Mouse (Mus musculus): ENCODE measurements around the gene 1810062G17Rik. TPM values are rescaled to one million over a fixed set of nuclear protein-coding genes. Genes with fewer than 3 reads are reported as not detected.

1810062G17Rik gene
- polyA plus RNA-seq, 1 experiment from 2014 or later, result 0.57 TPM

DNA sequence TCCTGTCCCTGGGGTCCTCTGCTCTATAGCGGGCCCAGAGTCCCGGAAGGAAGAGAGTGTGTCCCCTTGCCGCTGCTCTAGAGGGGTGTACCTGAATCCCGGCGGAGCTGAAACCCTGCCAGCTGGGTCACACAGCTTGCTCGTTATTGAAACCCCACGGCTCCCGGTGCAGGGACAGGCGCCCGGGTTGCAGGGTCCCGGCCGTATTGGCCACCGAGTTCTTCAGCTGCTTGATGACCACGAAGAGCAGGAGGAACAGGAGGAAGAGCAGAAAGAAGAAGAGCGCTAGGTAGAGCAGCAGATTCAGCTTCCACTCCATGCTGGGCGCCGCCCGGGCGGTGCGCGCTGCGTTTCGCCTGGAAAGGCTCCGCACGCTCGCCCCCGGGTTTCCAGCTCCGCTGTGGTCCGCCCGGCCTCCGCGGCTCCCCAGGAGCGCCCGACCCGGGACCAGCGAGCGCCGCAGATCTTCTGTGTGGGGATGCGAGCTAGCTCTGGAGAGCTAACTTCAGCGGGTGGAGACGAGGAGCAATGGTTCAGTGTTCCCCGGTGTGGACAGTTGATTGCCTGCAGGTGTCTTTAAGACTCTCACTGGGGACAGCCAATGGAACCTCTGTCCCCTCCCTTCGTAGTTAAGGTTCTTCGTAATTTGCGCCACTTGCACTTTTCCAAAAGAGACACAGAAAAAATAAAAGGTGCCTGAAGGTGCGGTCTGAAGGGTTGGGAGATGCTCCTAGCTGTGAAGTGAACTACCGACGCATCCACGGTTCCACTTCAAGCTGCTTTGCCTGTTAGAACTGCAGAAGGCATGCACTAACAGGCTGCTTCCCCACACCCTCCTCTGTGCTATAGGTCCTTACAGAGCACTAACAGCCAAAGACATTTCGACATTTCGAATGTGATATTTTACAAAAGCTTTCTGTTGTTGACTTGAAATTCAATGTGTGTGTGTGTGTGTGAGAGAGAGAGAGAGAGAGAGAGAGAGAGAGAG, 45.6 kb downstream of the 1810062G17Rik start, which contains the start of gene Gm11549:
Gene Gm11549 (minus strand): TSS at position 741 of the 988 bp plus-strand sequence.
- peaks cover 13% of the 10 kb centered on the region for H3K4me1 ChIP-seq
- no peaks in the 10 kb centered on the region for H3K36me3 ChIP-seq (replicated peaks)
- H3K4me3 ChIP-seq (replicated peaks), result peak within 1 kb of the TSS; percentile 52
- under 1% methylated on average over 51 of the region's 51 CpGs for WGBS
- H3K9ac ChIP-seq, result peak within 1 kb of the TSS; percentile 59
- H3K27me3 ChIP-seq, result peaks cover 39% of the 10 kb centered on the region
- H3K9me3 ChIP-seq, result no peaks in the 10 kb centered on the region
- H3K4me2 ChIP-seq, result peak within 1 kb of the TSS; percentile 84
- H3K27ac ChIP-seq, result no peak within 1 kb of the TSS
- ATAC-seq (ENCODE audit: low FRiP score), result peak; percentile 76

DNA sequence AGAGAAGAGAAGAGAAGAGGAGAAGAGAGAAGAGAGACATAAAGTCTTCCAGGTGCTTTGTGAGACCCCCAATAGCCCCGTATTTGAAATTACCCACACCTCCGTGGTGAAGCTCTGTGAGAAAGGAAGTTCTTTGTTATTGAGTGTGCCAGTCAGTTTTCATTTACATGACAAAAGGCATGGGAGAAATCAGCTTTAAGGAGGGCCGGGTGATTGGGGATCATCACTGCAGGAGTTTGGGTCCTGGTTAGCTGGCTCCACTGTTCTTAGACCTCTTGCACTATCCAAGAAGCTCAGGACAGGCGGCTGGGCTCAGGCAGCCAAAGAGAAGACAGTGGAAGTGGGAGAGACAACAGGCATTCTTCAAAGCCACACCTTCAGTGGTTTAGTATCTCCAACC, 46.4 kb downstream of the 1810062G17Rik start:
- ATAC-seq (ENCODE audit: low FRiP score), result no peak
- no peak overlapping the region for H3K9ac ChIP-seq
- no peak overlapping the region for H3K27ac ChIP-seq
- no peaks in the 10 kb centered on the region for H3K36me3 ChIP-seq (replicated peaks)
- H3K9me3 ChIP-seq, result no peaks in the 10 kb centered on the region
- WGBS, result 4% methylated on average over 4 of the region's 4 CpGs
- peaks cover 39% of the 10 kb centered on the region for H3K27me3 ChIP-seq
- H3K4me2 ChIP-seq, result peak overlapping the region; percentile 84
- peaks cover 13% of the 10 kb centered on the region for H3K4me1 ChIP-seq
- no peak overlapping the region; the same call in 1 of the 2 replicates for H3K4me3 ChIP-seq (replicated peaks)

DNA sequence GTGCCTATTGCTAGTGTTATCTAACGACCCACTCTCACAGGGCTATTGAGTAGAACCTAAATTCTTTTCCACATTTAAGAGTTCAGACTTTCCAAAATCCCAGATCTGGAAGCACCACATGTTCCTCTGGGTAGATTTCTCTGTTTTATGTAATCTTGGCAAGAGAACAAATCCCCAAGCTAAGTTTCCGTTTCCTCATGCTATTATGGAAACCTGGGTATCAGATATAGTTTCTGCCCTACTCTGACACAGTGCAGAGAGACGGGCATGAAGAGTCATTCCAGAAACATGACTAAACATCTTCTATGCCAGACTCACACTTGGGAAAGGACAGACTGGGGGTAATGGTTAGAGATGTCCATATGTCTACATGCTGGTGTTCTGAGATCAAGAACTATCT, 48.7 kb downstream of the 1810062G17Rik start:
- H3K4me1 ChIP-seq, result peaks cover 13% of the 10 kb centered on the region
- 87% methylated on average over 3 of the region's 3 CpGs for WGBS
- H3K4me3 ChIP-seq (replicated peaks), result no peak overlapping the region
- H3K27ac ChIP-seq, result no peak overlapping the region
- H3K9ac ChIP-seq, result no peak overlapping the region
- no peaks in the 10 kb centered on the region for H3K36me3 ChIP-seq (replicated peaks)
- peaks cover 36% of the 10 kb centered on the region for H3K27me3 ChIP-seq
- H3K4me2 ChIP-seq, result no peak overlapping the region
- ATAC-seq (ENCODE audit: low FRiP score), result no peak
- no peaks in the 10 kb centered on the region for H3K9me3 ChIP-seq

DNA sequence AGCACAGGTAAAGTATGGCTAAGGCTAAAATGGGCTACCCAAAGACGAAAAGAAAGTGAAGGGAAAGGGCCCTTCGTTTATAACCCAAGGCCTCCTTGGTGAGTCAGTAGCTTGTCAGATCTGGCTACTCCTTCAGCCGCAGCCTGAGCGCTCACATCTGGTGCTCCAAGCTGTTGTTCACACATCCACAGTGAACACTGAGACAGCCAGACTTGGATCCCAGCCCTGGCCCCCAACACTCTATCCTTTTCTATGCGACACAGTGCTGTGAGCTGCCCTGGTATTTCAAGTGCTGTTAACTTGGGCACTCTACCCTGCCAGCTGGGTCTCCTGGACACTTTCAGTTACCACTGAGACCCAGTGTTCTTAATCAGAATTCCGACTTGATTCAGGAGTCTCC, 54.6 kb downstream of the 1810062G17Rik start:
- Histone ChIP-seq H3K4me3 (replicated peaks) (no peak overlapping the region), H3K4me2 (no peak overlapping the region), H3K9ac (no peak overlapping the region), H3K27ac (no peak overlapping the region), H3K36me3 (replicated peaks) (no peaks in the 10 kb centered on the region), H3K4me1 (peaks cover 10% of the 10 kb centered on the region; the same call in 1 of the 2 replicates), H3K27me3 (peaks cover 25% of the 10 kb centered on the region; the same call in 1 of the 2 replicates), H3K9me3 (no peaks in the 10 kb centered on the region)
- no peak for ATAC-seq (ENCODE audit: low FRiP score)
- WGBS, result 88% methylated on average over 6 of the region's 6 CpGs

DNA sequence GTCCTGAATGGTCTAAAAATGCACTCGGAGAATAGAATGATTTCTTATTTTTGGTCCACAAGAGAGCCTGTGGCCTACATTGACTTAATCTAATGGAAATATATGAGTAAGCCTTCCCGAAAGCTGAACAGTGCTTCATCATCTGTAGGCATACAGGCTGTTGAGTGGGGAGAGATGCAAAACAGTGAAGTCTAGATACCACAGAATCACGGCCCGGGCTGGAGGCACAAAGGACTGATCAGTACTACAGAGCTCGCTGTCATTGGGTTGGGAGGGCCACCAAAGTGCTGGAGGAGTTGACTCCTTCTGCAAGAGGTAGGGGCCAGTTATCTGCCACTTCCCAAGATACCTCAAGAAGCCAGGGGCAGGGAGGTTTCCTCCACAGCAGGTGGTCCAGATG, 55.0 kb downstream of the 1810062G17Rik start:
- no peaks in the 10 kb centered on the region for H3K9me3 ChIP-seq
- peaks cover 10% of the 10 kb centered on the region; the same call in 1 of the 2 replicates for H3K4me1 ChIP-seq
- no peak overlapping the region for H3K27ac ChIP-seq
- no peaks in the 10 kb centered on the region for H3K36me3 ChIP-seq (replicated peaks)
- no peak overlapping the region for H3K4me2 ChIP-seq
- H3K27me3 ChIP-seq, result peaks cover 25% of the 10 kb centered on the region; the same call in 1 of the 2 replicates
- H3K9ac ChIP-seq, result no peak overlapping the region
- ATAC-seq (ENCODE audit: low FRiP score), result no peak
- 80% methylated on average over 5 of the region's 5 CpGs for WGBS
- H3K4me3 ChIP-seq (replicated peaks), result no peak overlapping the region

DNA sequence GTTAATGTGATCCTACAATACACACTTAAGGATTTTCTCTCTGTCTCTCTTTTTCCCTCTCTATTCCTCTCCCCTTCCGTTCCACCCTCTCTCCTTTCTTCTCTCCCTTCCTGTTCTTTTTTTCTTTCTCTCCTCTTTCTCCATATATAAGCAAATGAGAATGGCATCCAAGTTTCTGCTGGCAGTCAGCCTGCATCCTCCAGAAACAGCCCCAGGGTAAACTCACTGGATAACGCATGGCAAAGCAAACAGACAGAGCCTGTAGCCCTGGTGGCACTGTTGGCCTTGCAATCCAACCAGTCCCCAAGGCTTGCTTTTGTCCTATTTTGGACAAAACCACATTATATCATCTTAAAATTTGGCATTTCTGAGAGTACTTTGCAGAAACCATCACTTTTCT, 55.5 kb downstream of the 1810062G17Rik start:
- Histone ChIP-seq H3K4me2 (no peak overlapping the region), H3K9me3 (no peaks in the 10 kb centered on the region), H3K27ac (no peak overlapping the region), H3K9ac (no peak overlapping the region), H3K4me1 (peaks cover 10% of the 10 kb centered on the region; the same call in 1 of the 2 replicates), H3K36me3 (replicated peaks) (no peaks in the 10 kb centered on the region), H3K4me3 (replicated peaks) (no peak overlapping the region), H3K27me3 (peaks cover 25% of the 10 kb centered on the region; the same call in 1 of the 2 replicates)
- 42% methylated on average over 2 of the region's 2 CpGs for WGBS
- no peak for ATAC-seq (ENCODE audit: low FRiP score)

Small RNAs within 50 kb of the gene (microRNA-seq; reads per million reads assigned to microRNA genes)
- gene Mir7009, result not detected

Other genes with a start within 250 kb of the 1810062G17Rik start
- gene Anxa5, start within 50 bp of the 1810062G17Rik start, polyA plus RNA-seq (2016; fragmentation: Nextera tagmentation; extraction: Ambion mirVana), result 67.5 and 75.3 TPM in 2 replicates
- 1.1 and 1.4 TPM in 2 replicates for gene Gm11549, start 45.9 kb downstream of the 1810062G17Rik start, polyA plus RNA-seq (2016; fragmentation: Nextera tagmentation; extraction: Ambion mirVana)
- gene Exosc9, start 76.7 kb downstream of the 1810062G17Rik start, polyA plus RNA-seq (2016; fragmentation: Nextera tagmentation; extraction: Ambion mirVana), result 84.2 and 86.1 TPM in 2 replicates
- gene Ccna2, start 96.2 kb downstream of the 1810062G17Rik start, polyA plus RNA-seq (2016; fragmentation: Nextera tagmentation; extraction: Ambion mirVana), result 244 and 260 TPM in 2 replicates
- 19.6 and 20.9 TPM in 2 replicates for gene Bbs7, start 137.5 kb downstream of the 1810062G17Rik start, polyA plus RNA-seq (2016; fragmentation: Nextera tagmentation; extraction: Ambion mirVana)
- 5.7 and 5.9 TPM in 2 replicates for gene Trpc3, start 214.2 kb downstream of the 1810062G17Rik start, polyA plus RNA-seq (2016; fragmentation: Nextera tagmentation; extraction: Ambion mirVana)

Data from forebrain, embryonic 12.5 days (tissue).